Mouse (Mus musculus) right cerebral cortex, postnatal 14 days (tissue): ENCODE data around the gene Cib3.

Experiments used
- DNase-seq: peaks from one replicate; pipeline ENCODE4 v3.0.0; 2022

Cib3 gene

GRCm38 (mm10) chr8:72212751-72213150, at the start of gene Cib3:
Gene Cib3, minus strand, starts transcription at chr8:72212837.
- DNase-seq, result peak; percentile 15

GRCm38 (mm10) chr8:72261872-72262271, 49.2 kb upstream of the Cib3 start:
- no peak for DNase-seq

- no peak for DNase-seq
These were observed 48.8 kb upstream of the Cib3 start for GRCm38 (mm10) chr8:72261431-72261830.

GRCm38 (mm10) chr8:72261019-72261418, 48.4 kb upstream of the Cib3 start:
- no peak for DNase-seq

- DNase-seq, result no peak
These were observed 47.9 kb upstream of the Cib3 start for GRCm38 (mm10) chr8:72260585-72260984.

GRCm38 (mm10) chr8:72259862-72260261, 47.2 kb upstream of the Cib3 start:
- DNase-seq, result no peak

GRCm38 (mm10) chr8:72257902-72258238, 45.2 kb upstream of the Cib3 start:
- no peak for DNase-seq

- peak; percentile 60 for DNase-seq
These were observed 44.7 kb upstream of the Cib3 start for GRCm38 (mm10) chr8:72257171-72257901.

- DNase-seq, result no peak
These were observed 32.0 kb upstream of the Cib3 start for GRCm38 (mm10) chr8:72244610-72245009.

GRCm38 (mm10) chr8:72242226-72242625, 29.6 kb upstream of the Cib3 start:
- DNase-seq, result no peak

- peak; percentile 39 for DNase-seq
These were observed 28.3 kb upstream of the Cib3 start for GRCm38 (mm10) chr8:72240951-72241350.

- DNase-seq, result no peak
These were observed 27.7 kb upstream of the Cib3 start for GRCm38 (mm10) chr8:72240403-72240763.

- peak; percentile 96 for DNase-seq
These were observed 27.1 kb upstream of the Cib3 start, which contains the start of gene Ap1m1 for GRCm38 (mm10) chr8:72239499-72240402. Gene Ap1m1, plus strand, starts transcription at chr8:72240018.

- no peak for DNase-seq
These were observed 10.0 kb upstream of the Cib3 start for GRCm38 (mm10) chr8:72222656-72223055.

GRCm38 (mm10) chr8:72220758-72221157, 8.1 kb upstream of the Cib3 start:
- DNase-seq, result no peak

- peak; percentile 87 for DNase-seq
These were observed 7.1 kb upstream of the Cib3 start, which contains the start of gene Fam32a for GRCm38 (mm10) chr8:72219541-72220363. Gene Fam32a, plus strand, starts transcription at chr8:72219730.

GRCm38 (mm10) chr8:72218781-72219540, 6.3 kb upstream of the Cib3 start:
- no peak for DNase-seq

- no peak for DNase-seq
These were observed 3.2 kb upstream of the Cib3 start for GRCm38 (mm10) chr8:72215871-72216270.

- no peak for DNase-seq
These were observed 2.4 kb upstream of the Cib3 start for GRCm38 (mm10) chr8:72215060-72215459.

GRCm38 (mm10) chr8:72213536-72213935, 899 bp upstream of the Cib3 start, which contains the start of gene Gm11034:
Gene Gm11034, minus strand, starts transcription at chr8:72213636.
- no peak for DNase-seq

GRCm38 (mm10) chr8:72211846-72212245, 791 bp downstream of the Cib3 start:
- DNase-seq, result no peak

GRCm38 (mm10) chr8:72210710-72211109, 1.9 kb downstream of the Cib3 start:
- no peak for DNase-seq
